Mouse (Mus musculus): ENCODE data around the gene Ms4a14.
"Not testable (repeated sequence)": the region's sequence is repeated elsewhere in the genome, so short reads cannot be mapped to it uniquely, and the experiment has no call there.

Ms4a14 gene

DNA sequence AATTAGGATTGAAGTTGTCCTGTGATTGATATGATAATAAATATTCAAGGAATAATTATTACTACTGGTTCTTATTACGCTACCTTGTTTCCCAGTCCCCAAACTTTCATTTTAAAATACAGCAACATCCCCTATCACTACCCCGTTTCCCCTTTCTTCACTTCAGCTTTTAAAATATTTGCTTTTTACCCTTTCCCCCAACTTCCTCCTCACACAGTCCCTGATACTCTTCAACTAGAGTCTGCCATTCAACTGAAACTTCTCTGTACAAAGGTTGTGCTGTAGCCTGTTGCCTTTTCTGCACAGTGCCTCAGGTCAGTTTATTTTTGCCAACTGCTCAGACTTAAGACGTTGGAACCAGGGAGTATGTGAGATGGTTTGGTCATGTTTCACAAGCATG lies 50.7 kb downstream of the Ms4a14 start:
- DNase-seq (ENCODE audit: low read depth in 2 of 2, low spot score in 2 of 2) = no peak

DNA sequence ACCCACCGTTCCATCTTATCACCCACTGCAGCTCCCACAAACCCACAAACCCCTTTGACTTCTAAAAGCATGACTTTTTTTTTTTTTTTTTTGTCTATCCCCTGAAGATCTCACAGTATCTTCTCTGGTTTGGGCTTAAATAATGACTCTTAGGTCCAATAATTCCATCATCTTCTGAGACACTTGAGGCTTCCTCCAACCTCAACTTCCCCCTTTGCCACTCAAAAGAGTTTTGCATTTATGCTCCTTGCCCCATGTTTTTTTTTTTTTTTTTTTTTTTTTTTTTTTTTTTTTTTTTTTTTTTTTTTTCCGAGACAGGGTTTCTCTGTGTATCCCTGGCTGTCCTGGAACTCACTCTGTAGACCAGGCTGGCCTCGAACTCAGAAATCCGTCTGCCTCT lies 51.3 kb downstream of the Ms4a14 start:
- not testable (repeated sequence) for DNase-seq (ENCODE audit: low read depth in 2 of 2, low spot score in 2 of 2)

DNA sequence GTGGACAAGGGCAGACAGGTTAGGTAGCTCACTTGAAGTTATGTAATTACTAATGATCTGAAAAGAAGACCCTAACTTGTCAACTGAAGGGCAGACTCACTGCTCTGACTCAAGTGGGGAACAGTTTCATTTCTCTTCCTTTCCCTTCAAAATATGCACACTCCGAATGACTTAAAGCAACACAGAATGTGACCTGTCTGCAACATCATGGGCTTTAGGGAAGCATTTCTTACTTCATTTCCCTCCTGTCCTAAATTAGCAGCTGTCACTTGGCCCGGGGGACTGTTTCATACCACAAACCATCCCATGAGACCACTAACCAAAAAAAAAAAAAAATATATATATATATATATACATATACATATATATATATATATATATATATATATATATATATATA lies 52.7 kb downstream of the Ms4a14 start:
- no peak for DNase-seq (ENCODE audit: low read depth in 2 of 2, low spot score in 2 of 2)
